Mouse (Mus musculus) stomach, embryonic 15.5 days (tissue): ENCODE measurements around the gene Gpr87. TPM values are rescaled to one million over a fixed set of nuclear protein-coding genes. Genes with fewer than 3 reads are reported as not detected.

Experiments
- ATAC-seq: fragments of 200-750 bp; cut with Nextera tagmentation; 2 replicates; pipeline ENCODE4 v1.8.0; 2017; ENCODE audit warnings: low read depth, moderate number of reproducible peaks, moderate TSS enrichment; ENCODE audit not compliant: insufficient read depth, low FRiP score
- H3K27ac ChIP-seq: fragments of 300-500 bp; sonication (generic); 2 replicates; pipeline ENCODE4 v1.5.1; 2015; ENCODE audit warnings: mild to moderate bottlenecking, inconsistent platforms
- H3K27me3 ChIP-seq: fragments of 300-500 bp; sonication (generic); replicated peaks from 2 replicates; pipeline ENCODE4 v1.6.1; 2015; ENCODE audit warnings: inconsistent platforms
- H3K36me3 ChIP-seq: fragments of 300-500 bp; sonication (generic); 2 replicates; pipeline ENCODE4 v1.6.1; 2015; ENCODE audit warnings: inconsistent platforms
- H3K4me1 ChIP-seq: fragments of 300-500 bp; sonication (generic); 2 replicates; pipeline ENCODE4 v1.6.1; 2015; ENCODE audit warnings: inconsistent platforms
- H3K4me2 ChIP-seq: fragments of 300-500 bp; sonication (generic); 2 replicates; pipeline ENCODE4 v1.6.1; 2015; ENCODE audit warnings: mild to moderate bottlenecking, inconsistent platforms
- H3K4me3 ChIP-seq: fragments of 300-500 bp; sonication (generic); replicated peaks from 2 replicates; pipeline ENCODE4 v1.5.1; 2015; ENCODE audit warnings: inconsistent platforms
- H3K9ac ChIP-seq: fragments of 300-500 bp; sonication (generic); 2 replicates; pipeline ENCODE4 v1.6.1; 2015; ENCODE audit warnings: inconsistent platforms
- H3K9me3 ChIP-seq: fragments of 300-500 bp; sonication (generic); 2 replicates; pipeline ENCODE4 v1.6.1; 2016; ENCODE audit warnings: inconsistent platforms
- WGBS: fragments of 180-500 bp; shearing (Covaris S2); methylation state at CpG from one replicate; pipeline ENCODE4 v1.1.7; 2015; 5-methylcytosine and 5-hydroxymethylcytosine counted together
- polyA plus RNA-seq: library from polyadenylated mRNA; unstranded; fragments of >200 nt; fragmentation: Nextera tagmentation; extraction: Ambion mirVana; gene quantifications from 2 replicates; pipeline ENCODE4 v1.2.1, GENCODE M21; 2015

The Gpr87 gene
- polyA plus RNA-seq, 1 experiment from 2014 or later: 13.0 TPM

DNA sequence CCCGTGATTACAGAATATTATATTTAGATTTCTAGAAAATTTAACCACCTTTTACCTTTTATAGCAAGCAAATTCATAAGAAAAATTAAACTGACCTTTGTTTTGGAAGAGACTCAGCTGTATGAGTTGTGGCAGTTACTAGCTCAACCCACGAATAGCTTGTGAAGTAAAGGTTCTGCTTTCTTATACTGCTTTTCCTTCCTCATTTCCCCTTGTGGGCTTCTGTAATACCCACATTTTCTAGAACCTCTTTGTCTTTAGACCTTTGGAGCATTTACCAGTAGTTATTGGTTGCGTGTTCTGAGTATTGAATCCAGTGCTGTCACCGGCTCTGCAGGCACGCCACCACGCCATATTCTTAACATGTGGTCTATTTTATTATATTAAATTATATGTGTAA, 15.8 kb upstream of the Gpr87 start, which contains the start of gene P2ry13:
P2ry13 (minus strand) TSS at position 156 of the 400 bp plus-strand sequence.
- Histone ChIP-seq H3K27me3 (no peaks in the 10 kb centered on the region), H3K9ac (no peak within 1 kb of the TSS), H3K4me1 (no peaks in the 10 kb centered on the region), H3K9me3 (no peaks in the 10 kb centered on the region), H3K4me3 (no peak within 1 kb of the TSS), H3K4me2 (no peak within 1 kb of the TSS), H3K27ac (no peak within 1 kb of the TSS), H3K36me3 (no peaks in the 10 kb centered on the region)
- 87% methylated on average over 6 of the region's 6 CpGs for whole genome bisulfite sequencing
- no peak for ATAC-seq

DNA sequence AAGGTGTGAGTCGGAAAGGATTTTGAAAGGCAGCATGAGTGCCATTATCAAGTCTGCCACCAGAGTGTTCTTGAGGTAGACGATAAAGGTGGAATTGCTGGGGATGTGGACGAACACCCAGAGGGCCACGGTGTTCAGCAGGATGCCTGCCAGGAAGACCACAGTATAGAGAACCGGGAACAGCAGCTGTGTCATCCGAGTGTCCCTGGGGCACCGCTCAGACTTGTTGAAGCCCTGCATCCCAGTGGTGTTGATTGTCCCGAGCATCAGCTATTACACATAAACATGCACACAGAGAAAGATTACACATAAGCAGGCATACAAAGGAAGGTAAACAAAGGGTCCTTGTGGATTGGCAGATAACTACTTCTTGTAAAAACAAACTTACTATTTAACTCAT, 15.2 kb upstream of the Gpr87 start:
- no peak overlapping the region for H3K27ac ChIP-seq
- H3K27me3 ChIP-seq: no peaks in the 10 kb centered on the region
- ATAC-seq: no peak
- no peak overlapping the region for H3K9ac ChIP-seq
- H3K4me1 ChIP-seq: no peaks in the 10 kb centered on the region
- H3K4me2 ChIP-seq: no peak overlapping the region
- H3K9me3 ChIP-seq: no peaks in the 10 kb centered on the region
- H3K4me3 ChIP-seq: no peak overlapping the region
- no peaks in the 10 kb centered on the region for H3K36me3 ChIP-seq
- WGBS: 62% methylated on average over 8 of the region's 8 CpGs

DNA sequence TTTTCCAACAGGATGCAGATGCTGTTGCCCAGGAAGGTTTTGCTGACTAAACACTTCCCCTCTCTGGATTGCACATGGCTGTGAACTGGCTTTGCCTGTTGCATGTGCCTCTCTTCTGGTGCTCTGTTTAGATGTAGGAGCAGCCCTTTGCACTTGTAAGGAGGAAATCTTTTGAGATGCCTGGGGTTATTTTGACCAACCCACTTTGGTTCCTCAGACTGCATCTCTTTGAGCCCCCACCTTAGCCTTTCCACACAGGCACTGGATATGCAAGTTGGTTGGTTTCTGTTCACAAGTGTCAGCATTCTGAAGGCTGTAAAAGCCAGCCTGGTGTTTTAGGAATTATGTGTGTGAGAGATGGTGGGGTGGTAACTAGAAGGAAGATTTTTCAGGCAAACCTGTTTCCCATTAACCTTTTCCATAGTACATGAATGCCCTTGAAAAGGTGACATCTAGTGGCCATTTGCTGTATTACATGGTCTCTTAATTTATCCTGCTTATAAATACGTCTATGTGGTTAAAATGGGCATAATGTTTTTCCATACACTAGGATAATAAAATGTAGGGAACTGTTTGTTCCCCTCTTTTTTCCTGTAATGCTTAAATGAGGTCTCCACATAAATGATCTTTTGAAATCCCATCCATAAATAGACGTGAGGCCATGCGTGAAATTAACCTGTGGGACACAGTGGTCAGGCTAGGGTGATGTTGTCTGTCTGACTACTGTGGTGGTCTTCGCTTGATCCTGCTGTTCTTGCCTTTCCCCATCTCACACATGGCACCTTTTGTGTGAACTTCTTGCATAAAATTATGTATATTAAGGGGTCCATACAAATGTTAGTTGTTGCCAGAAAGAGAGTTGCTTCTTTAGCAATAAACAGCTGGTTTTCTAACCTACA, 14.0 kb upstream of the Gpr87 start:
- H3K4me3 ChIP-seq: no peak overlapping the region
- H3K36me3 ChIP-seq: no peaks in the 10 kb centered on the region
- WGBS: 70% methylated on average over 4 of the region's 4 CpGs
- H3K4me2 ChIP-seq: no peak overlapping the region
- H3K9me3 ChIP-seq: no peaks in the 10 kb centered on the region
- no peaks in the 10 kb centered on the region for H3K4me1 ChIP-seq
- no peak overlapping the region for H3K9ac ChIP-seq
- no peaks in the 10 kb centered on the region for H3K27me3 ChIP-seq
- ATAC-seq: no peak
- H3K27ac ChIP-seq: no peak overlapping the region

DNA sequence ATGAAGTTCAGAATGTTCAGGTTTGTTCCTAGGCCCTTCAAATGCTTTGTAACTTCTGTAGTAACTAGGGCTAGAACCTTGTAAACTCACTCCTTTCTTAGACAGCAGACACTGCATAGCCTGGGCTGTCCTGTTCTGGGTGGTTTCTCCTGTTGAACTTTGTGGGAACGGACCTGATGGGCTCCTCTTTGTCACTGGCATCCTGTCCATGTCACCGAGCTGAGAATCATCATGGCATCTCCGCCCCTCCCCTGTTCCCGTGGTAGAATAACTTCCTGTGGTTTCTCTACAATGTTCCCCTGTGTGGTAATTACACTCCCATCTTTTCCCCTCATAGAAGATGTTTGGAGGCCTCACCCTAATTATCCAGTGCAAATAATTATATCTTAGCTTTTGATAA, 11.0 kb upstream of the Gpr87 start:
- Histone ChIP-seq H3K4me2 (no peak overlapping the region), H3K9ac (no peak overlapping the region), H3K9me3 (no peaks in the 10 kb centered on the region), H3K27me3 (no peaks in the 10 kb centered on the region), H3K4me3 (no peak overlapping the region), H3K36me3 (no peaks in the 10 kb centered on the region), H3K4me1 (no peaks in the 10 kb centered on the region), H3K27ac (no peak overlapping the region)
- WGBS: 68% methylated on average over 4 of the region's 4 CpGs
- ATAC-seq: no peak

DNA sequence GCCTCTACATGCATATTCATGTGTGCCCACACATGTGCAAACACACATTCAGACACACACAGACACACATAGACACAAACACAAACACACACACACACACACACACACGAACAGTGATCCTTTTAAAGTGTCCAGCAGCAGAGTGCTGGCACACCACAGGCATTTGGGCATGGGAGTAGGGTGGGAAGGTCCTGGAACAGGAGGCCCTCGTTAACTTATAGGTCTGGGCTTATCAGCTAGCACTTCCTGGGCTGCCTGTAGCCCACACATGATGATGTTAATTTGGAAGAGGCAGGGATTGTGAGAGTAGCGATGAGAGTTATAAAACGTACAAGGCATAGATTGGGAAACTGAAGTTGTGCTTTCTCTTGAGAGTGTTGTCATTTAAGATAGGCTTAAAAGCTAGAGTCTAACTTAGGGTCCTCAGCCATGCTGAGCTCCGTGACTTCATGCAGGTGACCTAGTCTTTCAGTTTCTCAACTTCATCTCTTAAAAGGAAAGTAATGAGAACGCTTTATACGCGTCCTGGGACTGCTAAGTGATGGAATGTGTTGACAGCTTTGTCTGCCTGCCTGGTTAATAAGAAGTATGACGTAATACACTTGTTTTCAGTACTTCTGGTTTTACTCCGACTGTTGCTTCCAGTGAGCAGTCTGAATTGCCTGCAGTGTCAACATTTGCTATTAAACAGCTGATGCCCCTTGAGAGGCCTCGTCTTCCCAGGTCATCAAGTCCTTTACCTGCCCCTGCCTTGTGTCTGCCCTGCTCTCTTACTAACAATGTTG, 10.0 kb upstream of the Gpr87 start:
- Histone ChIP-seq H3K9ac (no peak overlapping the region), H3K36me3 (no peaks in the 10 kb centered on the region), H3K4me2 (no peak overlapping the region), H3K27ac (peak overlapping the region; percentile 44; the same call in 1 of the 2 replicates), H3K4me1 (no peaks in the 10 kb centered on the region), H3K27me3 (no peaks in the 10 kb centered on the region), H3K9me3 (no peaks in the 10 kb centered on the region), H3K4me3 (no peak overlapping the region)
- 50% methylated on average over 11 of the region's 11 CpGs for WGBS
- ATAC-seq: no peak

DNA sequence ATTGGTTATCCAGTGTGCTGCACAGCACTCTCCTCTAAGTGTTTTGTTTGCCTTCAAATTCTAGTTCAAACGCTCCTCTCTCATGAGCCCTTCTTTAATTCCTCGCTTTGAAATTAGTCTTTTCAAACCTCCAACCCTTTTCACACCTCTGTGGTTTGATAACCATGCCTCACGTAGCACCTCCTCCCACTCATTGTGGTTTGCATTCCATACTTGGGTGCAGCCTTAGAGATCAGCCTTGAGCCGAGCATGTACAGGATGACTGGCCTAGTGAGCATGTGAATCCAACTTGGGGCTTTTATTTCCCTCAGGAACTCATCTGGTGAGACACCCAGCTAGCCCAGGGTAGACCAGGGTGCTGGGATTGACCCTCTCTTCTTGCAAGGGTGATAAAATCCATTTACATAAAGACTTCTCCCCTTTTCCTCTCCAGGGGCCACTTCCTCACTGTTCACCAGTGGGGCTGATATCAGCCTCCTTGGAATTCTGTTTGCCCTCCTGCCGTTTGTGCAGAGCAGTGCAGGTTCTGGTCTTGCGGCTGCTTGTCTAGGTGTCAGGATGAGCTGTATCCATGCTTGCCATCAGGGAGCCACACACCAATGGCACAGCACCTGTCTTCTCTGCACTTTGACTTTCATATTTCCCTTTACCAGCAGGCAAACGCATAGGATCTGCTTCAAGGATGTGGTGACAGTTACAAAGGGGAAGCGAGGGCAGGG, 9.1 kb upstream of the Gpr87 start:
- Histone ChIP-seq H3K4me2 (no peak overlapping the region), H3K9me3 (no peaks in the 10 kb centered on the region), H3K9ac (no peak overlapping the region), H3K36me3 (no peaks in the 10 kb centered on the region), H3K4me1 (no peaks in the 10 kb centered on the region), H3K27ac (peak overlapping the region; percentile 49), H3K27me3 (no peaks in the 10 kb centered on the region), H3K4me3 (no peak overlapping the region)
- ATAC-seq: peak; percentile 85
- WGBS: 64% methylated on average over 8 of the region's 8 CpGs

DNA sequence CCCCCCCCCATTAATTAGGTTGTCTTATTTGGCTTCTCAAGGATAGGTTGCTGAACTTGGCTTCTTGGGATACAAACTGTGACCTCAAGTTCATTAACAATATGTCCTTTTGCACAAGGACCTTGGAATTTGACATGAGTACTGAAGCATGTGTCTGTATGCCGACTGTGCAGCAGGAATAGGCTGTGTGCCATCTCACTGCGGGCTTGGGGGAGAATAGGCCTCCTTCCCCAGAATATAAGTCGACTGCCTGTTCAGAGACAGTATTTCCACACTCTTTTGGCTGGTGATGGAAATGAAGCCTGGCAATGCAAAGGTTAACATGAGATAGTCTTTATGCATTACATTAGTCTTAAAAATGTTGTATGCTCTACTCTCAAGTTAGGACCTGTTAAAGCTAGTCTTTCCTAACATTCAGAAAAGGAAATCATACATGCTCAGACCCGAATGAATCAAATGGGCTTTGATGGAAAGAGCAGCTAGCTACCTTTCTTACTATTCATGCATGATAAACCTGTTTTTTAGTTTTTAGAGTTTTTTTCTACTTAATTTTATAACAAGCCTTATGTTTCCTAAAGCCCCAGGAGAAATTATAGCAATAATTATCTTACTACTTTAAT, 2.5 kb upstream of the Gpr87 start:
- no peak for ATAC-seq
- 74% methylated on average over 4 of the region's 4 CpGs for WGBS

DNA sequence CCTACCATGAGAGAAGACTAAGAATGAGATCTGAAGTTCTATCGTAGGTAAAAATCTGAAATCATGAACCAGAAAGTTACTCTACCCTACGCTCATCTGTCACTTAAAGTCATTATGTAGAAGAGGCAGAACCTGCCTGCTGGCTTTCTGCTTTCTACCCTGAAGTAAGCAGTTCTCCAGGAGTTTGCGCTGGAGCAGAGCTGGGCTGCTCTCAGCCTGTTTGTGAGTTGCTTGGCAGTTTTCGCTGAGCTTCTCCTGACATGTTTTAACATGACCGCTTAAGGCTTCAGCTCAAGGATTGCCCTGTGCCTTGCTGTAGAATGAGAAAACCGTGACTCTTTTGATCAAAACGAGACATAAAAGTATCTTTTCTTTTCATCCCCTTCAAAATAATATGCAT, 805 bp downstream of the Gpr87 start:
- no peak for ATAC-seq
- WGBS: 82% methylated on average over 7 of the region's 7 CpGs
- Histone ChIP-seq H3K27ac (no peak overlapping the region), H3K4me1 (no peaks in the 10 kb centered on the region), H3K9me3 (no peaks in the 10 kb centered on the region), H3K36me3 (no peaks in the 10 kb centered on the region), H3K4me3 (peak overlapping the region; percentile 18; the same call in 1 of the 2 replicates), H3K4me2 (no peak overlapping the region), H3K27me3 (no peaks in the 10 kb centered on the region), H3K9ac (no peak overlapping the region)

More for the DNA sequence above, 2.5 kb upstream of the Gpr87 start:
- no peak overlapping the region for H3K27ac ChIP-seq
- H3K9me3 ChIP-seq: no peaks in the 10 kb centered on the region
- no peaks in the 10 kb centered on the region for H3K36me3 ChIP-seq
- H3K9ac ChIP-seq: no peak overlapping the region
- H3K27me3 ChIP-seq: no peaks in the 10 kb centered on the region
- no peak overlapping the region for H3K4me2 ChIP-seq
- no peak overlapping the region for H3K4me3 ChIP-seq
- no peaks in the 10 kb centered on the region for H3K4me1 ChIP-seq

DNA sequence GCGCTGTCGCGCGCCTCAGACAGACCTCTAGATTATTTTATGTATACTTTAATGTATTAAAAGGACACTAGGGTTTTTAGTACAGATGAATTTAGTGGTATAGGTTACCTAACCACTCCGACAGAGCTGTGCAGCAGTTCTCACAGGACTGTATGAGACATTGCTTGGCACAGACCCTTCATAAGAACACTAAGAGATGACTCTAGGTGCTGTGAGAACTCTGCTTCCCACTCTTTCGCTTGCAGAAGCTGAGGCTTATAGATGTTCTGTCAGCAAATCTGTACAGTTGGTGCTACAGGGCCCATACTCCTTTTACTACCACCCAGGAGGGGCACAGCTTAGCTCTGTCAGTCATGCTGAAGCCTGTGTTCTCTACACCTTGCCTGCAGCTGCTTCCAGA, 3.2 kb downstream of the Gpr87 start:
- no peaks in the 10 kb centered on the region for H3K9me3 ChIP-seq
- 95% methylated on average over 6 of the region's 6 CpGs for WGBS
- H3K4me2 ChIP-seq: no peak overlapping the region
- no peaks in the 10 kb centered on the region for H3K4me1 ChIP-seq
- H3K4me3 ChIP-seq: no peak overlapping the region
- ATAC-seq: no peak
- no peak overlapping the region for H3K27ac ChIP-seq
- no peaks in the 10 kb centered on the region for H3K36me3 ChIP-seq
- H3K9ac ChIP-seq: no peak overlapping the region
- no peaks in the 10 kb centered on the region for H3K27me3 ChIP-seq

DNA sequence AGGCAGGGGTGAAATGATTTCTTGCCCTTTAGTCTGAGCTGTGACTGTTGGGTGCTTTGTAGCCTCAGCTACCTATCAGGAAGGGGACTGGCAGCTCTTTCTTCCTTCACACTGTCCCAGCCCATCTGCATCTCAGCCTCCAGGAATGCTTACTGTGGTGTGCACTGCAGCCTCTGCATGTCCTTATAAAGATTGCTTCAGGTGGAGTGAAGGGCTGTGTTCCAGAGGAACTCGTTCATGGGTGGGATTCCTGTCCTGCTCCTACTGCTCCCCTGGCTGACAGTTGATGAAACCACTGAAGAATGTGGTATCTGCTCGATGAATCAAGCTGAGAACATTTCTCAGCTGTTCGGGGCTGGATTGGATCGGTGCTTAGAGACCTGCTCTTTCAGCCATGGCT, 7.6 kb downstream of the Gpr87 start:
- Histone ChIP-seq H3K27ac (no peak overlapping the region), H3K4me2 (no peak overlapping the region), H3K9ac (no peak overlapping the region), H3K36me3 (no peaks in the 10 kb centered on the region), H3K27me3 (no peaks in the 10 kb centered on the region), H3K9me3 (no peaks in the 10 kb centered on the region), H3K4me3 (no peak overlapping the region), H3K4me1 (no peaks in the 10 kb centered on the region)
- no peak for ATAC-seq
- WGBS: 75% methylated on average over 4 of the region's 4 CpGs

DNA sequence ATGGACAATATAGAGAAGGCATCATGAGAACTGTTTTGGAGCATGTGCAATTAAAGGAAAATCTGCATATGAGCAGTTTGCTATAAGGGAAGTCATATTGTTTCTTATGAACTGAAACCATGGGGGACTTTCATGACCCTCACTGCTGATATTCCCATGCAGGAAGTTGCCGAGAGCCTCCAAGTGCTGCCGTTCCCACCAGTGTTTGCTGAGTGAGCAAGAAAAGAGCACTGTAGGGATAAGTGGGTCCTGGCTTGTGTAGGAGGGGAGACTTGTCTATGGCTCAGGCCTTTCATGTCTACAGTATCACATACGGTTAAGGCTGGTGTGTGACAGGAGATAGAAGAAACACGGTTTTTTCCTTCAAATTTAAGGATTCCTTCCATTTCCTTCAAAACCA, 9.2 kb downstream of the Gpr87 start:
- H3K27ac ChIP-seq: no peak overlapping the region
- no peaks in the 10 kb centered on the region for H3K9me3 ChIP-seq
- ATAC-seq: no peak
- no peak overlapping the region for H3K4me3 ChIP-seq
- 71% methylated on average over 4 of the region's 4 CpGs for WGBS
- no peak overlapping the region for H3K4me2 ChIP-seq
- H3K36me3 ChIP-seq: no peaks in the 10 kb centered on the region
- no peaks in the 10 kb centered on the region for H3K27me3 ChIP-seq
- no peak overlapping the region for H3K9ac ChIP-seq
- H3K4me1 ChIP-seq: no peaks in the 10 kb centered on the region
